ENCODE assay signal across 9 mouse cellular contexts in genomic region chr6:85477366-85477917, GRCm38 (mm10). TPM values are rescaled to one million over a fixed set of nuclear protein-coding genes. Genes with fewer than 3 reads are reported as not detected.
DNase-seq lines count a peak whose midpoint lies in the region; ATAC-seq and TF ChIP-seq lines count a peak whose summit lies in the region.
"Had no signal": no experiment of that assay in that cellular context is flagged by ENCODE, and none has a peak within 500 bp of the region (broad histone marks: within the 10 kb centered on the region; RNA-seq: fewer than 3 reads in every experiment).

No protein-coding gene starts in this region.

- no peak for TF ChIP-seq POLR2A in embryonic fibroblast, embryonic 13.5 days (IDR thresholded peaks at IDR 0.05; ENCODE audit: low read depth, low read length)

- H3K4me3 ChIP-seq in kidney, postnatal 0 days (replicated peaks; ENCODE audit: low read depth, low read length) = no peak overlapping the region
- no peak overlapping the region for H3K4me3 ChIP-seq in kidney, embryonic 16.5 days (ENCODE audit: low read length)
- H3K4me3 ChIP-seq in embryonic fibroblast, embryonic 13.5 days (ENCODE audit: insufficient read depth, low read length) = no peak overlapping the region

- H3K27ac ChIP-seq in kidney, postnatal 0 days = no peak overlapping the region
- no peak overlapping the region for H3K27ac ChIP-seq in kidney, embryonic 16.5 days (ENCODE audit: low read length)
- H3K27ac ChIP-seq in embryonic fibroblast, embryonic 13.5 days (ENCODE audit: insufficient read depth, low read length) = no peak overlapping the region

- peak; percentile 40 for DNase-seq in kidney, postnatal 0 days (ENCODE audit: low spot score)
- DNase-seq in R1 (ENCODE audit: low read depth, low spot score) = peak; percentile 78
- DNase-seq in frontal cortex, postnatal 25 days (ENCODE audit: low spot score in 2 of 2) = no peak
- DNase-seq in c-Kit-positive CD71-positive TER-119-positive erythroid progenitor cells, embryonic 14.5 days (ENCODE audit: low spot score) = no peak
- no peak for DNase-seq in cerebellum, adult 8-10 months

- no peaks in the 10 kb centered on the region for H3K27me3 ChIP-seq in kidney, postnatal 0 days (ENCODE audit: insufficient read depth, low read length)
- peaks cover 18% of the 10 kb centered on the region for H3K27me3 ChIP-seq in kidney, embryonic 16.5 days (ENCODE audit: insufficient read depth, low read length)

- no peaks in the 10 kb centered on the region for H3K4me1 ChIP-seq in kidney, postnatal 0 days (replicated peaks; ENCODE audit: insufficient read depth, low read length)
- peaks cover 5% of the 10 kb centered on the region; the same call in 1 of the 2 replicates for H3K4me1 ChIP-seq in kidney, embryonic 16.5 days (ENCODE audit: insufficient read depth, low read length)
- H3K4me1 ChIP-seq in embryonic fibroblast, embryonic 13.5 days (ENCODE audit: control insufficient read depth, insufficient read depth, low read length) = no peaks in the 10 kb centered on the region

- no peak overlapping the region for H3K9ac ChIP-seq in kidney, postnatal 0 days (ENCODE audit: low read depth, low read length)
- no peak overlapping the region for H3K9ac ChIP-seq in kidney, embryonic 16.5 days (replicated peaks; ENCODE audit: low read length)

- peak; percentile 52 for ATAC-seq in kidney, postnatal 0 days (replicated peaks; ENCODE audit: low FRiP score, low read depth)
- no peak for ATAC-seq in kidney, embryonic 16.5 days (ENCODE audit: low FRiP score, low TSS enrichment)
- peak; percentile 84 for ATAC-seq in megakaryocyte-erythroid progenitor cell, adult 5-6 weeks (replicated peaks; ENCODE audit: low FRiP score, low TSS enrichment, poor library complexity, severe bottlenecking)

- TF ChIP-seq CTCF in kidney, postnatal 0 days (IDR thresholded peaks at IDR 0.05; ENCODE audit: low read depth) = peak; percentile 63
- peak; percentile 45; the same call in 1 of the 2 replicates for TF ChIP-seq CTCF in embryonic fibroblast, embryonic 13.5 days (IDR thresholded peaks at IDR 0.05; ENCODE audit: borderline replicate concordance, insufficient read depth, low read length)

- no peak overlapping the region for H3K4me2 ChIP-seq in kidney, postnatal 0 days (ENCODE audit: low read length)
- H3K4me2 ChIP-seq in kidney, embryonic 16.5 days (replicated peaks; ENCODE audit: low read depth, low read length) = no peak overlapping the region

- WGBS in kidney, postnatal 0 days = 40% methylated on average over 10 of the region's 10 CpGs
- WGBS in kidney, embryonic 16.5 days = 36% methylated on average over 10 of the region's 10 CpGs

- H3K36me3 ChIP-seq in kidney, postnatal 0 days (ENCODE audit: insufficient read depth, low read length) = no peaks in the 10 kb centered on the region
- no peaks in the 10 kb centered on the region for H3K36me3 ChIP-seq in kidney, embryonic 16.5 days (ENCODE audit: insufficient read depth, low read length)

- no peaks in the 10 kb centered on the region for H3K9me3 ChIP-seq in kidney, postnatal 0 days (replicated peaks; ENCODE audit: low read length)
- no peaks in the 10 kb centered on the region for H3K9me3 ChIP-seq in kidney, embryonic 16.5 days (ENCODE audit: low read length)

RNA-seq across cellular contexts. Expression of gene Fbxo41, which starts 25.4 kb away (rescaled TPM):
- 0.04 and 0.08 TPM in 2 replicates for polyA plus RNA-seq in kidney, postnatal 0 days (2015; fragmentation: Nextera tagmentation; extraction: Ambion mirVana)
- polyA plus RNA-seq in kidney, embryonic 16.5 days (2015; fragmentation: Nextera tagmentation; extraction: Ambion mirVana) = 0.08 and 0.09 TPM in 2 replicates
- 0.20 and 0.26 TPM in 2 replicates for polyA plus RNA-seq in embryonic fibroblast, embryonic 13.5 days (2011; ENCODE audit: insufficient read length, low read depth, missing spikeins)
- total RNA-seq in megakaryocyte-erythroid progenitor cell, adult 5-6 weeks (2014; fragmentation: Nextera tagmentation) = not detected in 2 replicates
- total RNA-seq in megakaryocyte-erythroid progenitor cell, adult 5-6 weeks (2017) = not detected in 2 replicates
- polyA plus RNA-seq: heart, embryonic 14.5 days had no signal

RNA-seq across cellular contexts. Expression of gene Pradc1, which starts 25.7 kb away (rescaled TPM):
- polyA plus RNA-seq in kidney, postnatal 0 days (2015; fragmentation: Nextera tagmentation; extraction: Ambion mirVana) = 37.3 and 40.2 TPM in 2 replicates
- 37.6 and 39.1 TPM in 2 replicates for polyA plus RNA-seq in kidney, embryonic 16.5 days (2015; fragmentation: Nextera tagmentation; extraction: Ambion mirVana)
- 8.8 and 9.9 TPM in 2 replicates for polyA plus RNA-seq in embryonic fibroblast, embryonic 13.5 days (2011; ENCODE audit: insufficient read length, low read depth, missing spikeins)
- total RNA-seq in megakaryocyte-erythroid progenitor cell, adult 5-6 weeks (2014; fragmentation: Nextera tagmentation) = 34.0 and 38.3 TPM in 2 replicates
- 15.3 and 19.4 TPM in 2 replicates for total RNA-seq in megakaryocyte-erythroid progenitor cell, adult 5-6 weeks (2017)

RNA-seq across cellular contexts. Expression of gene Cct7, which starts 26.1 kb away (rescaled TPM):
- 358 and 392 TPM in 2 replicates for polyA plus RNA-seq in kidney, postnatal 0 days (2015; fragmentation: Nextera tagmentation; extraction: Ambion mirVana)
- polyA plus RNA-seq in kidney, embryonic 16.5 days (2015; fragmentation: Nextera tagmentation; extraction: Ambion mirVana) = 555 and 583 TPM in 2 replicates
- 244 and 265 TPM in 2 replicates for polyA plus RNA-seq in embryonic fibroblast, embryonic 13.5 days (2011; ENCODE audit: insufficient read length, low read depth, missing spikeins)
- 322 and 323 TPM in 2 replicates for total RNA-seq in megakaryocyte-erythroid progenitor cell, adult 5-6 weeks (2014; fragmentation: Nextera tagmentation)
- 456 and 460 TPM in 2 replicates for total RNA-seq in megakaryocyte-erythroid progenitor cell, adult 5-6 weeks (2017)

RNA-seq across cellular contexts. Expression of gene Egr4, which starts 35.9 kb away (rescaled TPM):
- not detected in 2 replicates for polyA plus RNA-seq in kidney, postnatal 0 days (2015; fragmentation: Nextera tagmentation; extraction: Ambion mirVana)
- polyA plus RNA-seq in kidney, embryonic 16.5 days (2015; fragmentation: Nextera tagmentation; extraction: Ambion mirVana) = 0.07 TPM in 1 of 2 replicates, not detected in the other
- polyA plus RNA-seq in embryonic fibroblast, embryonic 13.5 days (2011; ENCODE audit: insufficient read length, low read depth, missing spikeins) = 0.25 TPM in 1 of 2 replicates, not detected in the other
- total RNA-seq in megakaryocyte-erythroid progenitor cell, adult 5-6 weeks (2014; fragmentation: Nextera tagmentation) = not detected in 2 replicates
- 0.05 TPM in 1 of 2 replicates, not detected in the other for total RNA-seq in megakaryocyte-erythroid progenitor cell, adult 5-6 weeks (2017)
- polyA plus RNA-seq: heart, embryonic 14.5 days had no signal

RNA-seq across cellular contexts. Expression of gene Smyd5, which starts 45.7 kb away (rescaled TPM):
- polyA plus RNA-seq in kidney, postnatal 0 days (2015; fragmentation: Nextera tagmentation; extraction: Ambion mirVana) = 34.6 and 38.7 TPM in 2 replicates
- 74.4 and 77.0 TPM in 2 replicates for polyA plus RNA-seq in kidney, embryonic 16.5 days (2015; fragmentation: Nextera tagmentation; extraction: Ambion mirVana)
- 34.8 and 36.3 TPM in 2 replicates for polyA plus RNA-seq in embryonic fibroblast, embryonic 13.5 days (2011; ENCODE audit: insufficient read length, low read depth, missing spikeins)
- total RNA-seq in megakaryocyte-erythroid progenitor cell, adult 5-6 weeks (2014; fragmentation: Nextera tagmentation) = 43.9 and 54.6 TPM in 2 replicates
- 36.8 and 43.6 TPM in 2 replicates for total RNA-seq in megakaryocyte-erythroid progenitor cell, adult 5-6 weeks (2017)

Comparison
In these comparisons a context has a peak if more than half of its experiments do, and no peak if none do; other contexts are left out.
1. DNase-seq: peak in kidney, postnatal 0 days (single experiment) and R1 (single experiment); none in frontal cortex, postnatal 25 days (0 of 2), c-Kit-positive CD71-positive TER-119-positive erythroid progenitor cells, embryonic 14.5 days (single experiment) and cerebellum, adult 8-10 months (single experiment).